Mouse (Mus musculus): ENCODE results near the gene Axin1.
A peak's percentile ranks its signal among the peaks of the same experiment; 100 is the strongest.
"Not testable (repeated sequence)": the region's sequence is repeated elsewhere in the genome, so short reads cannot be mapped to it uniquely, and the experiment has no call there.

Gene Axin1

GRCm38 (mm10) chr17:26119766-26120710 is 18.4 kb upstream of the Axin1 start:
- no peak for DNase-seq (ENCODE audit: low read depth, low spot score)

GRCm38 (mm10) chr17:26122431-26123140 is 15.9 kb upstream of the Axin1 start:
- DNase-seq (ENCODE audit: low read depth, low spot score) = no peak

- peak; percentile 95 for DNase-seq (ENCODE audit: low read depth, low spot score)
These were observed 15.2 kb upstream of the Axin1 start, which contains the start of gene Mrpl28 for GRCm38 (mm10) chr17:26123267-26123684. TSS of gene Mrpl28 (plus strand) at chr17:26123500.

- no peak for DNase-seq (ENCODE audit: low read depth, low spot score)
These were observed 13.9 kb upstream of the Axin1 start for GRCm38 (mm10) chr17:26124560-26124959.

GRCm38 (mm10) chr17:26125226-26125625 is 13.3 kb upstream of the Axin1 start:
- DNase-seq (ENCODE audit: low read depth, low spot score) = no peak

GRCm38 (mm10) chr17:26131062-26131732 is 7.3 kb upstream of the Axin1 start:
- DNase-seq (ENCODE audit: low read depth, low spot score) = no peak

GRCm38 (mm10) chr17:26131856-26132853 is 6.3 kb upstream of the Axin1 start:
- DNase-seq (ENCODE audit: low read depth, low spot score) = peak; percentile 54

GRCm38 (mm10) chr17:26137106-26137750 is 1.3 kb upstream of the Axin1 start:
- DNase-seq (ENCODE audit: low read depth, low spot score) = no peak

GRCm38 (mm10) chr17:26137751-26138130 is 747 bp upstream of the Axin1 start:
- DNase-seq (ENCODE audit: low read depth, low spot score) = no peak

GRCm38 (mm10) chr17:26138901-26139381 is 453 bp downstream of the Axin1 start:
- DNase-seq (ENCODE audit: low read depth, low spot score) = peak; percentile 41

GRCm38 (mm10) chr17:26142796-26143195 is 4.3 kb downstream of the Axin1 start:
- no peak for DNase-seq (ENCODE audit: low read depth, low spot score)

- no peak for DNase-seq (ENCODE audit: low read depth, low spot score)
These were observed 4.9 kb downstream of the Axin1 start for GRCm38 (mm10) chr17:26143386-26143785.

- no peak for DNase-seq (ENCODE audit: low read depth, low spot score)
These were observed 10.6 kb downstream of the Axin1 start for GRCm38 (mm10) chr17:26149056-26149455.

GRCm38 (mm10) chr17:26151886-26152630 is 13.6 kb downstream of the Axin1 start:
- no peak for DNase-seq (ENCODE audit: low read depth, low spot score)

- DNase-seq (ENCODE audit: low read depth, low spot score) = no peak
These were observed 24.2 kb downstream of the Axin1 start for GRCm38 (mm10) chr17:26162736-26163135.

GRCm38 (mm10) chr17:26168039-26168438 is 29.6 kb downstream of the Axin1 start:
- DNase-seq (ENCODE audit: low read depth, low spot score) = no peak

- not testable (repeated sequence) for DNase-seq (ENCODE audit: low read depth, low spot score)
These were observed 36.8 kb downstream of the Axin1 start for GRCm38 (mm10) chr17:26175248-26175647.

GRCm38 (mm10) chr17:26178611-26179010 is 40.1 kb downstream of the Axin1 start:
- no peak for DNase-seq (ENCODE audit: low read depth, low spot score)

GRCm38 (mm10) chr17:26181179-26181578 is 42.7 kb downstream of the Axin1 start:
- no peak for DNase-seq (ENCODE audit: low read depth, low spot score)
